Mouse (Mus musculus) frontal cortex, postnatal 14 days (tissue): ENCODE measurements around the gene Gm32717.
"Not testable (repeated sequence)": the region's sequence is repeated elsewhere in the genome, so short reads cannot be mapped to it uniquely, and the experiment has no call there.

Experiments
- DNase-seq, 2 experiments: peaks; one replicate each; pipeline ENCODE4 v3.0.0; 2022; ENCODE audit warnings: low spot score in 2 of 2

Gene Gm32717

GRCm38 (mm10) chr10:118240680-118241079 is at the start of gene Gm32717:
Gm32717 (minus strand) TSS chr10:118240780.
- DNase-seq, result not testable (repeated sequence)

GRCm38 (mm10) chr10:118283016-118283415 is 42.4 kb upstream of the Gm32717 start:
- DNase-seq, result not testable (repeated sequence)

- DNase-seq, result not testable (repeated sequence)
Measured at GRCm38 (mm10) chr10:118282565-118282964, 42.0 kb upstream of the Gm32717 start.

GRCm38 (mm10) chr10:118278069-118278468 is 37.5 kb upstream of the Gm32717 start:
- not testable (repeated sequence) for DNase-seq

- DNase-seq, result not testable (repeated sequence)
Measured at GRCm38 (mm10) chr10:118271416-118271815, 30.8 kb upstream of the Gm32717 start.

- DNase-seq, result not testable (repeated sequence)
Measured at GRCm38 (mm10) chr10:118268812-118269211, 28.2 kb upstream of the Gm32717 start.

- not testable (repeated sequence) for DNase-seq
Measured at GRCm38 (mm10) chr10:118258388-118258787, 17.8 kb upstream of the Gm32717 start, which contains the start of gene Gm32802. Gm32802 (plus strand) TSS chr10:118258688.

- DNase-seq, result no peak
Measured at GRCm38 (mm10) chr10:118250852-118251295, 10.3 kb upstream of the Gm32717 start.

- DNase-seq, result not testable (repeated sequence)
Measured at GRCm38 (mm10) chr10:118249006-118249595, 8.5 kb upstream of the Gm32717 start.

- DNase-seq, result not testable (repeated sequence)
Measured at GRCm38 (mm10) chr10:118232607-118233006, 8.0 kb downstream of the Gm32717 start.

GRCm38 (mm10) chr10:118227629-118228028 is 13.0 kb downstream of the Gm32717 start:
- DNase-seq, result not testable (repeated sequence)

- DNase-seq, result not testable (repeated sequence)
Measured at GRCm38 (mm10) chr10:118215719-118216393, 24.7 kb downstream of the Gm32717 start.

GRCm38 (mm10) chr10:118204642-118205041 is 35.9 kb downstream of the Gm32717 start, which contains the start of gene Il22:
Il22 (plus strand) TSS chr10:118204942.
- DNase-seq, result no peak

GRCm38 (mm10) chr10:118195150-118195549 is 45.4 kb downstream of the Gm32717 start:
- not testable (repeated sequence) for DNase-seq
